Mouse (Mus musculus) lung, postnatal 4 days (tissue): Measurements from ENCODE around the gene Chkb.
A peak's percentile ranks its signal among the peaks of the same experiment; 100 is the strongest.
"Not testable (repeated sequence)": the region's sequence is repeated elsewhere in the genome, so short reads cannot be mapped to it uniquely, and the experiment has no call there.

Experiments used
- DNase-seq, 2 experiments: peaks; one replicate each; pipeline ENCODE4 v3.0.0; 2021

Gene Chkb

GRCm38 (mm10) chr15:89452906-89453864 is 23.5 kb upstream of the Chkb start:
- DNase-seq: peak; percentile 65 to 76

- DNase-seq: no peak
Observed at GRCm38 (mm10) chr15:89442486-89443070, 12.9 kb upstream of the Chkb start.

GRCm38 (mm10) chr15:89435878-89436277 is 6.2 kb upstream of the Chkb start:
- no peak for DNase-seq

- DNase-seq: no peak
Observed at GRCm38 (mm10) chr15:89434136-89434535, 4.4 kb upstream of the Chkb start.

GRCm38 (mm10) chr15:89432946-89433345 is 3.2 kb upstream of the Chkb start:
- no peak for DNase-seq

- no peak for DNase-seq
Observed at GRCm38 (mm10) chr15:89431806-89432205, 2.1 kb upstream of the Chkb start.

- DNase-seq: no peak
Observed at GRCm38 (mm10) chr15:89431271-89431670, 1.6 kb upstream of the Chkb start.

- DNase-seq: not testable (repeated sequence)
Observed at GRCm38 (mm10) chr15:89430771-89431170, 1.1 kb upstream of the Chkb start.

GRCm38 (mm10) chr15:89430341-89430740 is 633 bp upstream of the Chkb start:
- DNase-seq: no peak

GRCm38 (mm10) chr15:89428821-89429351 is 822 bp downstream of the Chkb start:
- no peak for DNase-seq

- DNase-seq: no peak
Observed at GRCm38 (mm10) chr15:89428136-89428790, 1.4 kb downstream of the Chkb start.

GRCm38 (mm10) chr15:89426716-89427115 is 3.0 kb downstream of the Chkb start:
- DNase-seq: peak in 1 of 2 experiments; percentile 18

GRCm38 (mm10) chr15:89425711-89426121 is 4.0 kb downstream of the Chkb start, which contains the start of gene Cpt1b:
Gene Cpt1b, minus strand, starts transcription at chr15:89425863.
- peak in 1 of 2 experiments; percentile 30 for DNase-seq

- DNase-seq: no peak
Observed at GRCm38 (mm10) chr15:89424621-89425020, 5.1 kb downstream of the Chkb start.

GRCm38 (mm10) chr15:89421938-89422337 is 7.8 kb downstream of the Chkb start:
- no peak for DNase-seq

GRCm38 (mm10) chr15:89415282-89415681 is 14.4 kb downstream of the Chkb start:
- no peak for DNase-seq

GRCm38 (mm10) chr15:89410118-89410517 is 19.6 kb downstream of the Chkb start, which contains the start of gene Syce3:
Gene Syce3, minus strand, starts transcription at chr15:89410503.
- DNase-seq: no peak

GRCm38 (mm10) chr15:89406691-89407090 is 23.0 kb downstream of the Chkb start:
- DNase-seq: no peak

- DNase-seq: no peak
Observed at GRCm38 (mm10) chr15:89404831-89405623, 24.7 kb downstream of the Chkb start.

GRCm38 (mm10) chr15:89402471-89402870 is 27.2 kb downstream of the Chkb start:
- no peak for DNase-seq

GRCm38 (mm10) chr15:89399716-89400115 is 30.0 kb downstream of the Chkb start:
- no peak for DNase-seq

GRCm38 (mm10) chr15:89398146-89398545 is 31.6 kb downstream of the Chkb start:
- DNase-seq: no peak
